Mouse (Mus musculus): ENCODE results near the gene Chmp5. TPM values are rescaled to one million over a fixed set of nuclear protein-coding genes. Genes with fewer than 3 reads are reported as not detected.

Gene Chmp5
- polyA plus RNA-seq, 1 experiment from 2014 or later: 150 TPM

GRCm38 (mm10) chr4:40983686-40984085 lies 35.5 kb downstream of the Chmp5 start:
- Histone ChIP-seq H3K36me3 (peaks cover 74% of the 10 kb centered on the region), H3K9ac (no peak overlapping the region), H3K27me3 (no peaks in the 10 kb centered on the region), H3K4me3 (no peak overlapping the region), H3K9me3 (no peaks in the 10 kb centered on the region), H3K4me1 (replicated peaks) (no peaks in the 10 kb centered on the region), H3K4me2 (no peak overlapping the region), H3K27ac (replicated peaks) (no peak overlapping the region)
- WGBS: 98% methylated on average over 1 of the region's 1 CpGs
- no peak for ATAC-seq (ENCODE audit: low FRiP score, low read depth)

- Histone ChIP-seq H3K36me3 (peaks cover 88% of the 10 kb centered on the region), H3K27me3 (no peaks in the 10 kb centered on the region), H3K27ac (replicated peaks) (no peak overlapping the region), H3K4me2 (no peak overlapping the region), H3K4me3 (no peak overlapping the region), H3K9ac (no peak overlapping the region), H3K4me1 (replicated peaks) (no peaks in the 10 kb centered on the region), H3K9me3 (no peaks in the 10 kb centered on the region)
- 90% methylated on average over 6 of the region's 6 CpGs for WGBS
- ATAC-seq (ENCODE audit: low FRiP score, low read depth): no peak
Measured at GRCm38 (mm10) chr4:40989633-40990032, 41.4 kb downstream of the Chmp5 start.

GRCm38 (mm10) chr4:40996302-40996701 lies 48.1 kb downstream of the Chmp5 start:
- H3K9ac ChIP-seq: no peak overlapping the region
- ATAC-seq (ENCODE audit: low FRiP score, low read depth): no peak
- 93% methylated on average over 6 of the region's 6 CpGs for WGBS
- no peak overlapping the region for H3K4me2 ChIP-seq
- H3K4me3 ChIP-seq: no peak overlapping the region
- no peaks in the 10 kb centered on the region for H3K4me1 ChIP-seq (replicated peaks)
- no peaks in the 10 kb centered on the region for H3K9me3 ChIP-seq
- H3K36me3 ChIP-seq: peaks cover 92% of the 10 kb centered on the region
- no peak overlapping the region for H3K27ac ChIP-seq (replicated peaks)
- no peaks in the 10 kb centered on the region for H3K27me3 ChIP-seq

- no peak overlapping the region for H3K4me2 ChIP-seq
- WGBS: 95% methylated on average over 4 of the region's 4 CpGs
Measured at GRCm38 (mm10) chr4:40997916-40998315, 49.7 kb downstream of the Chmp5 start.

GRCm38 (mm10) chr4:41000271-41000670 lies 52.1 kb downstream of the Chmp5 start:
- no peak overlapping the region for H3K9ac ChIP-seq
- no peak overlapping the region for H3K4me3 ChIP-seq
- H3K27me3 ChIP-seq: no peaks in the 10 kb centered on the region
- peaks cover 94% of the 10 kb centered on the region for H3K36me3 ChIP-seq
- ATAC-seq (ENCODE audit: low FRiP score, low read depth): no peak
- H3K4me1 ChIP-seq (replicated peaks): no peaks in the 10 kb centered on the region
- no peaks in the 10 kb centered on the region for H3K9me3 ChIP-seq
- WGBS: 85% methylated on average over 1 of the region's 1 CpGs
- H3K4me2 ChIP-seq: no peak overlapping the region
- no peak overlapping the region for H3K27ac ChIP-seq (replicated peaks)

More at GRCm38 (mm10) chr4:40997916-40998315, 49.7 kb downstream of the Chmp5 start:
- no peaks in the 10 kb centered on the region for H3K9me3 ChIP-seq
- no peaks in the 10 kb centered on the region for H3K4me1 ChIP-seq (replicated peaks)
- H3K27me3 ChIP-seq: no peaks in the 10 kb centered on the region
- no peak overlapping the region for H3K9ac ChIP-seq
- ATAC-seq (ENCODE audit: low FRiP score, low read depth): no peak
- H3K27ac ChIP-seq (replicated peaks): no peak overlapping the region
- H3K4me3 ChIP-seq: no peak overlapping the region
- peaks cover 90% of the 10 kb centered on the region for H3K36me3 ChIP-seq

- H3K36me3 ChIP-seq: peaks cover 89% of the 10 kb centered on the region
- no peak overlapping the region for H3K4me2 ChIP-seq
- no peak overlapping the region for H3K9ac ChIP-seq
- no peak for ATAC-seq (ENCODE audit: low FRiP score, low read depth)
- 94% methylated on average over 9 of the region's 9 CpGs for WGBS
- no peaks in the 10 kb centered on the region for H3K4me1 ChIP-seq (replicated peaks)
- H3K27ac ChIP-seq (replicated peaks): no peak overlapping the region
- H3K9me3 ChIP-seq: no peaks in the 10 kb centered on the region
- H3K4me3 ChIP-seq: no peak overlapping the region
- no peaks in the 10 kb centered on the region for H3K27me3 ChIP-seq
Measured at GRCm38 (mm10) chr4:41000842-41001639, 52.8 kb downstream of the Chmp5 start.

GRCm38 (mm10) chr4:41013351-41013750 lies 65.1 kb downstream of the Chmp5 start:
- 96% methylated on average over 3 of the region's 3 CpGs for WGBS
- Histone ChIP-seq H3K4me3 (no peak overlapping the region), H3K9me3 (no peaks in the 10 kb centered on the region), H3K27ac (replicated peaks) (no peak overlapping the region), H3K36me3 (peaks cover 71% of the 10 kb centered on the region), H3K4me1 (replicated peaks) (no peaks in the 10 kb centered on the region), H3K27me3 (no peaks in the 10 kb centered on the region), H3K4me2 (no peak overlapping the region), H3K9ac (no peak overlapping the region)
- no peak for ATAC-seq (ENCODE audit: low FRiP score, low read depth)

Small RNA genes within 50 kb of the gene (microRNA-seq; reads per million reads assigned to microRNA genes)
- 4.6 reads per million, percentile 19 among the genes with 10 or more reads in this experiment for gene Mir3094

Other genes starting within 250 kb of the Chmp5 start
- gene Aptx, start 245.2 kb upstream of the Chmp5 start, polyA plus RNA-seq (2015; fragmentation: Nextera tagmentation; extraction: Ambion mirVana): 44.4 and 45.9 TPM in 2 replicates
- 639 and 670 TPM in 2 replicates for gene Dnaja1, start 226.3 kb upstream of the Chmp5 start, polyA plus RNA-seq (2015; fragmentation: Nextera tagmentation; extraction: Ambion mirVana)
- gene Smu1, start 190.5 kb upstream of the Chmp5 start, polyA plus RNA-seq (2015; fragmentation: Nextera tagmentation; extraction: Ambion mirVana): 113 and 121 TPM in 2 replicates
- gene B4galt1, start 94.4 kb upstream of the Chmp5 start, polyA plus RNA-seq (2015; fragmentation: Nextera tagmentation; extraction: Ambion mirVana): 8.1 and 8.6 TPM in 2 replicates
- not detected in 2 replicates for gene Spink4, start 28.4 kb upstream of the Chmp5 start, polyA plus RNA-seq (2015; fragmentation: Nextera tagmentation; extraction: Ambion mirVana)
- 181 and 203 TPM in 2 replicates for gene Bag1, start 113 bp upstream of the Chmp5 start, polyA plus RNA-seq (2015; fragmentation: Nextera tagmentation; extraction: Ambion mirVana)
- gene Nfx1, start 22.5 kb downstream of the Chmp5 start, polyA plus RNA-seq (2015; fragmentation: Nextera tagmentation; extraction: Ambion mirVana): 100 and 106 TPM in 2 replicates
- not detected in 2 replicates for gene Aqp7, start 99.7 kb downstream of the Chmp5 start, polyA plus RNA-seq (2015; fragmentation: Nextera tagmentation; extraction: Ambion mirVana)
- 0.30 and 0.46 TPM in 2 replicates for gene Aqp3, start 149.8 kb downstream of the Chmp5 start, polyA plus RNA-seq (2015; fragmentation: Nextera tagmentation; extraction: Ambion mirVana)
- 36.2 and 45.0 TPM in 2 replicates for gene Nol6, start 176.0 kb downstream of the Chmp5 start, polyA plus RNA-seq (2015; fragmentation: Nextera tagmentation; extraction: Ambion mirVana)
- gene Ube2r2, start 187.3 kb downstream of the Chmp5 start, polyA plus RNA-seq (2015; fragmentation: Nextera tagmentation; extraction: Ambion mirVana): 57.9 and 58.5 TPM in 2 replicates

Data from hindbrain, embryonic 15.5 days (tissue).